Mouse (Mus musculus) spleen, adult 12 weeks (tissue): ENCODE data around the gene Slc6a1.

Source experiments
- DNase-seq: peaks from one replicate; pipeline ENCODE4 v3.0.0; 2022; ENCODE audit warnings: low spot score

The Slc6a1 gene

GRCm38 (mm10) chr6:114358171-114358570 lies 75.7 kb downstream of the Slc6a1 start:
- DNase-seq = no peak

DNA sequence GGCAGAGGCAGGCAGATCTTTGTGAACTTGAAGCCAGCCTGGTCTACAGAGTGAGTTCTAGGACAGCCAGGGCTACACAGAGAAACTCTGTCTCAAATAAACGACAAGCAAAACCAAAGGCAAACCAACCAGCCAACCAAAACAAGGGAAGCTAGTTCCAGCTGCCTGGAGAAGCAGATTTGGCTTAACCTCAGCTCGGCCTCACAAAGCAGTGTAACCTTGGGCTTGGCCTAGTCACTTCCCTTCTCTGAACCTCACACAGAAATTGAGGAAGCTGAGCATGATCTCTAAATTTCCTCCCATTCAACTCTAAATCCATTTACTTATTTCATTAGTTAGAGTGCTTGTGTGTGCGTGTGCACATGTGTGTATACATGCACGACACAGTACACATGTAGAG lies 79.9 kb downstream of the Slc6a1 start:
- DNase-seq = no peak

DNA sequence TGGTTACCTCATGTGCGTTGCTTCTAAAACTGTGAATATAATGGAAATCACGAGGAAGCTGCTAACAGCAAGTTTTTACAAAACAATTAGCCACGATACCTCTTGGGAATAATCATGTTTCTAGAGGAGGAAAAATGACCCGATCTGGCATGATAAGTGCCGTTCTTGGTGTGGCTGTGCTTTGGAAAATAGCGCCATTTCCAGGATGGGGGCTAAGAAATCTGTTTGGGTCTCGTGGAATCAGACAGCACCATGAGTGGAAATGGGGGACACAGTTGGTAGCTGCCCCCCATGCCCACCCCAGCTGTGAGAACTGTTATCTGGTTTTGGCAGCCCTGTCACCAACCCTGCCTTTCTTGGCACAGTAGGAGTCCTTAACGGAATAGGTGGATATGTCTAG lies 81.3 kb downstream of the Slc6a1 start:
- no peak for DNase-seq

GRCm38 (mm10) chr6:114364734-114365133 lies 82.3 kb downstream of the Slc6a1 start:
- no peak for DNase-seq

DNA sequence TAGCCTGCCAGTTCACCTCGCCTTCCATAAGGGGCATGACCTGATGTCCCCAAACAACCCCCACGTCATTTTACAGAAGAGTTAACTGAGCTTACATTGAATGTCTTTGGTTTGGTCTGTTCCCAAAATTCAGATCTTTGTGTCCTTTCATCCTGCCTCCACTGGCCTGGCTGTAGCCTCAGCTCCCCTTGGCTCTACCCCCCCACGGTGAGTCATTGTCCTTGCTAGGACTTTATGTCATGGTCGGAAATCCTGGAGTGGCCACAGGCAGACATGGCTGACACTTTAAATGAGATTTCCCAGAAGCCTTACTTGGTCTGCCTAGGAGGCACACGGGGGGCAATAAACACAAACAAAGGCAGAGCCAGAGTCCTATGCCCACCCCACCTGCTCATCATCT lies 83.8 kb downstream of the Slc6a1 start:
- no peak for DNase-seq
